Mouse (Mus musculus) megakaryocyte-erythroid progenitor cell, adult 5-6 weeks (primary cell): ENCODE data around the gene Ecpas. TPM values are rescaled to one million over a fixed set of nuclear protein-coding genes. Genes with fewer than 3 reads are reported as not detected.
A peak's percentile ranks its signal among the peaks of the same experiment; 100 is the strongest.

Experiments
- ATAC-seq: replicated peaks from 2 replicates; pipeline ENCODE4 v1.8.0; 2016; ENCODE audit warnings: mild to moderate bottlenecking, inconsistent platforms; ENCODE audit not compliant: severe bottlenecking, poor library complexity, low FRiP score, low TSS enrichment
- total RNA-seq, 2 experiments: library from RNA; stranded (forward) in 1 of 2; stranded (reverse) in 1 of 2; fragments of 200-1000, 215-1000 nt in 1 of 2; fragments of >200 nt in 1 of 2; fragmentation: Nextera tagmentation in 1 of 2; gene quantifications; 2 replicates each; pipeline ENCODE4 v1.2.3; 2014 to 2017

Ecpas gene
- total RNA-seq, 2 experiments from 2014 or later = 69.0 to 95.1 TPM

- peak; percentile 4; the same call in 1 of the 2 replicates for ATAC-seq
Measured at GRCm38 (mm10) chr4:58911831-58912628, 519 bp downstream of the Ecpas start.

- ATAC-seq = no peak
Measured at GRCm38 (mm10) chr4:58911069-58911830, 1.3 kb downstream of the Ecpas start.

- ATAC-seq = no peak
Measured at GRCm38 (mm10) chr4:58910175-58911068, 2.1 kb downstream of the Ecpas start.

- peak; percentile 46; the same call in 1 of the 2 replicates for ATAC-seq
Measured at GRCm38 (mm10) chr4:58907453-58907852, 5.1 kb downstream of the Ecpas start.

- ATAC-seq = peak; percentile 50; the same call in 1 of the 2 replicates
Measured at GRCm38 (mm10) chr4:58898318-58898717, 14.2 kb downstream of the Ecpas start.

GRCm38 (mm10) chr4:58897436-58897835, 15.1 kb downstream of the Ecpas start:
- no peak for ATAC-seq

- peak; percentile 81 for ATAC-seq
Measured at GRCm38 (mm10) chr4:58894399-58894798, 18.1 kb downstream of the Ecpas start.

GRCm38 (mm10) chr4:58890035-58890782, 22.3 kb downstream of the Ecpas start:
- peak; percentile 85 for ATAC-seq

- no peak for ATAC-seq
Measured at GRCm38 (mm10) chr4:58888568-58888967, 24.0 kb downstream of the Ecpas start.

- no peak for ATAC-seq
Measured at GRCm38 (mm10) chr4:58887626-58888025, 24.9 kb downstream of the Ecpas start.

GRCm38 (mm10) chr4:58886778-58887177, 25.8 kb downstream of the Ecpas start:
- peak; percentile 74 for ATAC-seq

GRCm38 (mm10) chr4:58885341-58885740, 27.2 kb downstream of the Ecpas start:
- ATAC-seq = no peak

GRCm38 (mm10) chr4:58883841-58884240, 28.7 kb downstream of the Ecpas start:
- ATAC-seq = no peak

GRCm38 (mm10) chr4:58874373-58874772, 38.2 kb downstream of the Ecpas start:
- ATAC-seq = no peak

GRCm38 (mm10) chr4:58867242-58867641, 45.3 kb downstream of the Ecpas start:
- ATAC-seq = peak; percentile 99

- peak; percentile 70; the same call in 1 of the 2 replicates for ATAC-seq
Measured at GRCm38 (mm10) chr4:58832908-58833307, 79.6 kb downstream of the Ecpas start.

GRCm38 (mm10) chr4:58825921-58826320, 86.6 kb downstream of the Ecpas start:
- ATAC-seq = no peak

GRCm38 (mm10) chr4:58787616-58788015, 124.9 kb downstream of the Ecpas start, which contains the start of gene Olfr267:
TSS of gene Olfr267 (minus strand) at chr4:58787716.
- no peak for ATAC-seq

- no peak for ATAC-seq
Measured at GRCm38 (mm10) chr4:58786659-58787058, 125.9 kb downstream of the Ecpas start.
